Mouse (Mus musculus) lung, postnatal 0 days (tissue): ENCODE measurements around the gene Birc5.

ENCODE experiments used
- CTCF ChIP-seq: IDR thresholded peaks from 2 replicates; pipeline ENCODE4 v1.5.1; 2016; ENCODE audit warnings: antibody characterized with exemption, mild to moderate bottlenecking
- EP300 ChIP-seq: IDR thresholded peaks from 2 replicates; pipeline ENCODE4 v1.6.1; 2016; ENCODE audit warnings: antibody characterized with exemption, mild to moderate bottlenecking, control low read depth

DNA sequence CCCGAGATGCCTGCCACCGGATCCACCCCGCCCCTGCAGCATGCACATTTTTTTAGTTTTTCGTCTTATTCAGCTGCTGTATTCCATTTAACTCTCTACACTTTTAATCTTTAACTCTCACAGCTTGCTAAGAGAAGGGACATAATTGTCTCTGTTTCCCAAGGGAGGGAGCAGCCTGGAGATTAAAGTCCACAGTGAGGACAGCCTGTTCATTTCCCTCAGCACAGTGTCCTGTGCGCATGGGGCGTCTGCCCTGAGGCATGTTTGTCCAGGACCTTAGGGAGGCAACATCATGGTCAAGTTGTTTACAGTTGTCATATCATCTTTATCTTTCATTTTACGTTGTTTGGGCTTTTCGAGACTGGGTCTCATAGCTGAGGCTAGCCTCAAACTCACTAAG is 15.0 kb upstream of the Birc5 start:
- TF ChIP-seq CTCF (no peak), EP300 (no peak)
